Mouse (Mus musculus): ENCODE results near the gene Cd24a.

- TF ChIP-seq POLR2A (IDR thresholded peaks at IDR 0.05; ENCODE audit: low read depth, low read length), result no peak
- TF ChIP-seq CTCF (conservative IDR thresholded peaks at IDR 0.05; ENCODE audit: insufficient read depth, insufficient read length, low read depth, low read length), result peak; percentile 88
Observed at GRCm38 (mm10) chr10:43574956-43575355, 3.1 kb upstream of the Cd24a start.
